Mouse (Mus musculus) gastrocnemius, adult 18-20 months (tissue): ENCODE data around the gene Gm20431. TPM values are rescaled to one million over a fixed set of nuclear protein-coding genes. Genes with fewer than 3 reads are reported as not detected.

Source experiments
- DNase-seq: peaks from one replicate; pipeline ENCODE4 v3.0.0; 2021; ENCODE audit warnings: low spot score
- microRNA-seq: library from miRNA; unstranded; fragments of <30 nt; microRNA quantifications from one replicate; pipeline ENCODE4 v1.2.0, GENCODE M21; 2021
- total RNA-seq, 2 experiments: library from RNA; stranded (reverse); gene quantifications; 2 replicates each; pipeline ENCODE4 v1.2.3; 2021

Gm20431 gene
- total RNA-seq, 2 experiments from 2014 or later, result 8.0 to 9.4 TPM

DNA sequence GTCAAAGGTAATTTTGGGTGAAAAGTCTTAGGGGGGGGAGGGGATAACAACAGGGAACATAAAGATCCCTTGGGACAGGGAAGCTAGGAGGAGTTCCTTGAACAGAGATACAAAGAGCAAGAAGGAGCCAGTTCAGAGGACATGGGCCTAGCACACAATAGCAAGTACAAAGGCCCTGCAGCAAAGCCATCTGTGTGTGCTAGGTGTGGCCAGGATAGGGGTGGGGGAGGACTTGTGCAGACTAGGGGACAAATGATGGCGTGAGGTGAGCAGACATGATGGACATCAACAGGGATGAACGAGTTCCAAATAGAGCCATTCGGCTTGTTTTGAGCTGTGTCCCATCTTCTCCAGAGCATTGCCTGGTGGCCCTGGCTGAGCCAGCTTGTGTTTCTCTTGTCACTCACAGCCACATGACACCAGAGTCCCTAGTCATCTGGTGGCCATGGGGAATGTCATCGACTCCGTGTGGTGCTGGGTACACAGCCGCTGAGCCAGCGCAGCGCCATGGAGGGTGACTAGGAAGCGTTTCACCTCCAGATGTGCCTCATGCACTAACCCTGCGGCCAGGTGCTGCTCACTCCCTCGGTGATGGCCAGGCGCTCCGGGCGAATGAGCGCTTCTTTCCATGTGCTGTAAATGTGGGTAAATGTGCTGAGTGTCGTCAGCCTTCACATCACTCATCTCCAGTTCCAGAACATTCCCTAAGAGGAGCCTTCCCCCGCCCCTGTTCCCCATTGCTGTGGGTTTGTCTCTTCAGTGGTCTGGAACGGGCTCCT, 89.7 kb downstream of the Gm20431 start:
- no peak for DNase-seq

DNA sequence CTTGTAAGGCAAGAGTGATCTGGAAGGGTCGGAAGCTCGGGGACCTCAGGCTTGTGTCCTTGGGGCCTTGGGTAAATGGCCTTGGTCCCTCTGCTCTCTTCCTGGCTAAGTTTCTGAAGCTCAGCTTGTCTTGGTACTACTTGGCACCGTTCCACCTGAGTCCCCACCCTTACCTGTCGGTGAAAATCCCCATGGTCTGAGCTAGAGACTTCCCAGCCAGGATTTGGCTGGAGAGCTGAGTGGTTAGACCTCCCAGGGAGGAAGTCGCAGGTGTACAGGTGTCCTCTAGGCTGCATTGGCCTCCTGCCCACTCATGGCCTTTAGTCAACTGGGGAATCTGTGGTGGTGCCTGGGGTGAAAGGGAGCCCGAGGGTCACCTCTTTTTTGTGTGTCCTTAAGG, 90.5 kb downstream of the Gm20431 start:
- DNase-seq, result no peak

DNA sequence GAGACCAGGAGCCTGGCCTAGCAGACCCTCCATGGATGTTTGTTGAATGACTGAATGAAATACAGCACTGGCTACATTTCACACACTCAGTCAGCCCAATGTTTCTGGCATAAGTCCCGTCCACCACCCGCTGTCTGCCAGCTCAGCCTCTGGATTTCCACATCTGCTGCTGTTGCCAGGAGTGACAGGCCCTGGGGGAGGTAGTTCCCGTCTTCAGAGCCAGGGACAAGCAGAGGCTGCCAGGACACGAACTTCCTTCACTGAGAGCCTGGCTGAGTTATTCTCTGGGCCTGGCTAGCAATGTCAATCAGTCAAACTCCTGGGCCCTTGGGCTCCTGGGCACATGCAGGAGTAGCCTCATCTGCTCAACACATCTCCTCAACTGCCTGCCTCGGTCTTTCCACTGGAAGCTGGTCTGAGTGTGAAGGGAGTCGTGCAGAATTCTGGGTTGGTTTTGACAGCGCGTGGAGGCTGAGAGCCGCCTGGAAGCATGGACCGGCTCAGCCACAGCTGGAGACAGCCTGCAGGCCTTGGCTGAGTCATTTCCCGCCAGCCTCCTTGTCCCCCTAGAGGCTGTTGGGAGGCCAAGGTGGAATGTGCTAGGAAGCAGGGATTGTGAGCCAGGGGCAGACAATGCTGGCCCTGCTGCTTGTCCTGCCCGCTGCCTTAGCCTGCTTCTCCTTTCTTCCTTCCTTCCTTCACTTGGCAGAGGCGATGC, 91.2 kb downstream of the Gm20431 start:
- DNase-seq, result peak; percentile 91

DNA sequence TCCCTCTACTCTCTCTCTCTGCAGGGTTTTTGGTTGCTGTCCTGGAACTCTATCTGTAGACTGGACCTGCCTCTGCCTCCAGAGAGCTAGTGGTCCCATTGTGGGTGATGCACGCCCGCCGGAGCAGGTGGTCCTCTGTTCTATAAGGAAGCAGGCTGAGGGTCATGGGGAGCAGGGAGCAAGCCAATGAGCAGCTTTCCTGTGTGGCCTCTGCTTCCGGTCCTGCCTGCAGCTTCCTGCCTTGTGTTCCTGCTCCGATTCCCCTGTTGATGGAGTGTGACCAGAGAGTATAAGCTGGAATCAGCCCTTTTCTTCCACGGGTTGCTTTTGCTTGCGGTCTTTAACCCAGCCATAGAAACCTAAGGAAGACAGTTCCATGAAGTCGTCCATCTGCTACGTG, 93.2 kb downstream of the Gm20431 start:
- DNase-seq, result no peak

DNA sequence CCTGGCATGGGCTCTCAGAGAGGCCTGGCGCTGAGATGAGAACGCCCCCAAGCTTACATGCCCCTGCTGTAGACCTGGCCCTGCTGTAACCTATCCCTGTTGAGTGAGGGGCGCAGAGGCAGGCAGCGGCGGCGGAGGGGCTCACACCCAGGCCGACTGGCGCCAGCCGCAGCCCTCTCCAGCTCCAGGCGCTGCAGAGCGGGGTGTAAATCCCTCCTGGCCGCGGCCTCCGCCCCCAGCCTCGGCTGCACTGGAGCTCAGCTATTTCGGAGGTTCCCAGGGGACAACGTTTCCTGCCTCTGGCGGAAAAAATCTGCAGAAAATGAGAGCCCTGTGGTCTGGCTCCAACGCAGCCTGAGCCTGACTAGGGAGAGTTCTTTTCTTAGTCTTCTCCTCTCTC, 95.6 kb downstream of the Gm20431 start:
- DNase-seq, result peak; percentile 71

DNA sequence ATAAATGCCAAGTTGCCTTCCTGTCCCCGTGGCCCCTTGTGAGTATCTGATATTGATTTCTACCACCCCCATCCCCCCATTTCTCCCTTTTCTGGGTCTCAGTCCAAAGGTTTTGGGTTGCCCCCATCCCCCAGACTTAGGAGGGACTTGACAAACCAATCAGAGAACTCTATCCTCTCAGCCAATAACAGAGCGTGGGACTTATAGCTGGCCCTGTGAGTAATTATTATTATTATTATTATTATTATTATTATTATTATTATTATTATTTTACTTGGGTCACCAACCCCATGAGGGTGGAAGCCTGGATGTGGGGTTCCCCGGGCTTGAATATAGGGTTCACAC, 96.0 kb downstream of the Gm20431 start:
- DNase-seq, result no peak

DNA sequence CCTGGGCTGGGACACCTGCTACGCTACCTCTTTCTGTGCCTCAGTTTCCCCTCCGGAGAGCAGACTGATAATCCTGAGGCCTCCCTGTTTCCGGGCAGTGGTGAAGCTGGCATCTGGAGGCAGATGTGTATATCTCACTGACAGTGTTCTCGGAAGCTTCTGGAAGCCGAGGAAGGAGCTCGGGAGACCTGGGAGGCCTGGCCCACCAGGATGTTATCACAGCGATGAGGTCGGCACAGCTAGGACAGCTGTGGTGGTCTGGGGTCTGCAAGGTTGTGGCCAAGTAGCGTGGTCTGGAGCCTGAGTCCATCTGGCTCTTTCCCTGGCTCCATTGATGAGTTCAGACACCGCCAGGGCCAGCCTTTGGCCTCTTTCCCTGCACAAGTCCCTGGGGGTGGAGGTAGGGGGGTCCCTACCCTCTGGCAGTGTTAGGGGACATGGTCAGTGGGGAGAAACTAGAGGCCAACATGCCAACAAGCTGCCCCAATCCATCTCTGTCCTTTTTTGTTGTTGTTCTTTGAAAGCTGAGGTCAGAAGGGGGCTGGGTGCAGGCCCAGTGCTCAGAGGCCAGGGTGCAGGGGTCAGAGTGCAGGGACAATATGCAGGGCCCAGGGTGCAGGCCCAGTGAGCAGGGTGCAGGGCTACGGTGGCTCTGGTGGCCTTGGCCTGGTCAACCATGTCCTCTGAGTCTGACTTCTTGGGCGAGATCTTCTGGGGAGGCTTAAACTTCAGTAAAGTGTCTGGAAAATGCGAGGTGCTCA, 96.6 kb downstream of the Gm20431 start:
- DNase-seq, result no peak

DNA sequence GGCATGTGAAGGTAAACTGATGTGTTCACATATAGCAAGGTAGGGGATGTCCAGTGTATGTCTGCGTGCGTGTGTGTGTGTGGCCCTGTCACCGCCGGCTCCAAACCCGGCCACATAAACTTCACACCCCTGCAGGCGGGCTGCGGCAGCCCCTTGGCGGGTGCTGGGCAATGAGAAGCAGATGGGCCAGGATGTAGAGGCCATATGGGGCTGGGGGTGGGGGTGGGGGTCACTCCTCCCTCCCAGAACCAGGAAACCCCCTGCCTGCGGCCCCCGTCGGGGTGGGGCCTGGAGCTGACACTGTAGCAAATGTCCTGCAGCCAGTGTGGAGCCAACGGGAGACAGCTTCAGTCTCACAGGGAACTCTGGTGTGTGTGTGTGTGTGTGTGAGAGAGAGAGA, 97.6 kb downstream of the Gm20431 start:
- DNase-seq, result no peak

DNA sequence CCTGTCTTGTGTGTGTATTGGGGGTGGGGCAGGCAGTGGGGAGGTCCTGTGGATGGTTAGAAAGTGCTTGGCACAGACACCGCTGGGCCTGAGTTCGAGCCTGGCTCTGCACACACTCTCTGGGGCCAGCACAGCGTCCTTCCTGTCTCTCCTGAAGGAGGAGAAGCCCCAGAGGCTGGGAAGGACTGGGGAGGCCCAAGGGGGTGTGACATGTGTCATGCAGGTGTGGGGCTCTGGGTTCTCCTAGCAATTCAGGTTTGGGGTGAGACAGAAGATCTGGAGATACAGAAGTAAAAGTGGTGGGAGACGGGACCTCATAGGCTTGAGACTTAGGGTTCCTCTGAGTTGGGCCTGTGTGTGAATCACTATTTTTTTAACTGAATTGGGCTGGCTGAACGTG, 98.3 kb downstream of the Gm20431 start:
- DNase-seq, result no peak

DNA sequence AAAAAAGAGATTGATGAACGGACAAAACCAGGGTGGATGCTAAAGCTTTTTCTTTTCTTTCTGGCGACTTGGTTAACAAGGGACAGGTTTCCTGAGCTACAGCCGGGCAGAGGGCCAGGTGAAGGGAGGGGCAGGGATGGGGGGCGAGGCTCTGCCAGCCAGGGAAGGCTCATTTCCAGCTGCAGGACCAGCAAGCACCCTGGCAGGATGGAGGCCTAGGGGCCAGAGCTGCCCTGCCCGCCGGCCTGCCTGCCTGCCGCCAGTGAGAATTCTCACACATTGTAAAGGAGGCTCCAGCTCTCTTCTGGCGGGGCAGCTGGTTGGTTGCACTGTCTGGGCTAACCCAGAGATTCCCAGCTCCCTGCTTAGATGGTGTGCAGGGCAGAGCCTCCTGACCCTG, 99.2 kb downstream of the Gm20431 start:
- DNase-seq, result no peak

DNA sequence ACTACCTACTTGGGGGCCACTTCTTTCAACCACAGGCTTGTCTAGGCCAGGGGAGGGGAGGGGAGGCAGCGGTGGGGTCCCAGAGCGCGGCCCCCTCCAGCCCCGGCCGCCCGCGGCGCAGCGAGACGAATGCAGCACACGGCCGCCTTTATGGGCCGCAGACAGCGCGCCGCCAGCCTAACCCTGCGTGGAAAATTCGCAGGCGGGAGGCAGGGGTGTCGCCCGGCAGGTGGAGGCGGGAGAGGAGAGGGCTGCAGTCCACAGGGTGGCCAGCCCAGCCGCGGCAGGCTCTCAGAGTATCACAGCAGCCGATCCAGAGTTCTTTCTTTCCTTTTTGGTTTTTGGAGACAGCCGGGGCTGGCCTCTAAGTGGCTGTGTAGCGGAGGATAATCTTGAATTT, 101.9 kb downstream of the Gm20431 start:
- DNase-seq, result no peak

Small RNA genes within 50 kb of the gene (microRNA-seq; reads per million reads assigned to microRNA genes)
- not detected for gene Gm22355

Other genes starting within 250 kb of the Gm20431 start
- 10 to 100 TPM; 24.5 to 26.0 TPM for gene Slc9a8, start 239.8 kb downstream of the Gm20431 start, total RNA-seq
- 10 to 100 TPM; 37.5 to 45.6 TPM for gene Rnf114, start 168.9 kb downstream of the Gm20431 start, total RNA-seq
- 10 to 100 TPM; 18.4 to 19.5 TPM for gene Spata2, start 168.6 kb downstream of the Gm20431 start, total RNA-seq
- gene Snai1, start 123.3 kb downstream of the Gm20431 start, total RNA-seq, result 1 to 10 TPM in 1 of 2 experiments, under 1 TPM in 1; 0.73 to 1.0 TPM
- 100 to 1,000 TPM; 175 to 191 TPM for gene Ube2v1, start 29.4 kb downstream of the Gm20431 start, total RNA-seq
- 100 to 1,000 TPM in 1 of 2 experiments, 10 to 100 TPM in 1; 95.1 to 169 TPM for gene Cebpb, start 27.4 kb upstream of the Gm20431 start, total RNA-seq
- gene Tmem189, start 28.3 kb upstream of the Gm20431 start, total RNA-seq, result 10 to 100 TPM; 10.4 to 15.0 TPM